Mouse (Mus musculus) thymus, postnatal 0 days (tissue): ENCODE results near the gene Alkbh8. TPM values are rescaled to one million over a fixed set of nuclear protein-coding genes. Genes with fewer than 3 reads are reported as not detected.

Experiments used
- polyA plus RNA-seq: library from polyadenylated mRNA; unstranded; fragments of >200 nt; fragmentation: Nextera tagmentation; extraction: Ambion mirVana; gene quantifications from 2 replicates; pipeline ENCODE4 v1.2.1, GENCODE M21; 2015

The Alkbh8 gene
- polyA plus RNA-seq, 1 experiment from 2014 or later: 25.3 TPM

Other genes starting within 250 kb of the Alkbh8 start
- 11.2 and 15.2 TPM in 2 replicates for gene Cwf19l2, start 68.5 kb downstream of the Alkbh8 start, polyA plus RNA-seq
- 1.4 and 1.6 TPM in 2 replicates for gene Gucy1a2, start 197.6 kb downstream of the Alkbh8 start, polyA plus RNA-seq